Mouse (Mus musculus): ENCODE data around the gene Rab15. TPM values are rescaled to one million over a fixed set of nuclear protein-coding genes. Genes with fewer than 3 reads are reported as not detected.
"Not testable (repeated sequence)": the region's sequence is repeated elsewhere in the genome, so short reads cannot be mapped to it uniquely, and the experiment has no call there.

Gene Rab15
- polyA plus RNA-seq, 1 experiment from 2014 or later: 37.8 TPM

DNA sequence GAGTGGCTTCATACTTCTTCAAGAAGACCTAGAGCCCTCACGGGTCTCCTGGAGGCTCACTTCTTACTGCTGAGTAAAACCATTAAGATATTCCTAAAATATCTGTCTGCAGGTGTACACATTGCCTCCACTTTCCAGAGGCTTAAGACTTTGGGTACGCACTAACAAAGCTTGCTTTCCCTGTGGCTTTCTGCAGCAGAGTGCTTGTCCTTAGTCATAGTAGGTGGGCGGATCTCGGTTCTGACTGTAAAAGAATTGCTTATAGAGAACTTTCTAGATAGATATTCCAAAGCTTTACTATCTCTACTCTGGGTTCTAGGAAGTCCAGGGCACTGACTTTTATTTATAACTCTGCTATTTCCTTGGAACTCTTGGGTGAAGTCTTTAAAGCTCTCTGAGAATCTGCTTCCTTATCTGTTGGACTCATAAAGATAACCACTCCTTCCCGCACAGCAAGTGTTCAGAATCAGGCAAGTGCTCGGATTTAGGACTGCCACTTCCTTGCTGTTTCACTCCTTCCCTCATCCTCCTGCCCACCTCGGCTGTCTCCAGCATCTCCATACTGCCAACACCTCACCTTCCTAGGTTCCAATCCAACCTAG lies 25.7 kb downstream of the Rab15 start:
- 76% methylated on average over 7 of the region's 7 CpGs for WGBS
- H3K9ac ChIP-seq: no peak overlapping the region
- no peak overlapping the region for H3K4me3 ChIP-seq (replicated peaks)
- ATAC-seq (ENCODE audit: insufficient read depth, low FRiP score, low read depth): no peak
- H3K36me3 ChIP-seq: no peaks in the 10 kb centered on the region
- no peaks in the 10 kb centered on the region for H3K9me3 ChIP-seq
- no peak overlapping the region for H3K27ac ChIP-seq
- H3K27me3 ChIP-seq (replicated peaks): no peaks in the 10 kb centered on the region
- no peak overlapping the region for H3K4me2 ChIP-seq
- no peaks in the 10 kb centered on the region for H3K4me1 ChIP-seq

DNA sequence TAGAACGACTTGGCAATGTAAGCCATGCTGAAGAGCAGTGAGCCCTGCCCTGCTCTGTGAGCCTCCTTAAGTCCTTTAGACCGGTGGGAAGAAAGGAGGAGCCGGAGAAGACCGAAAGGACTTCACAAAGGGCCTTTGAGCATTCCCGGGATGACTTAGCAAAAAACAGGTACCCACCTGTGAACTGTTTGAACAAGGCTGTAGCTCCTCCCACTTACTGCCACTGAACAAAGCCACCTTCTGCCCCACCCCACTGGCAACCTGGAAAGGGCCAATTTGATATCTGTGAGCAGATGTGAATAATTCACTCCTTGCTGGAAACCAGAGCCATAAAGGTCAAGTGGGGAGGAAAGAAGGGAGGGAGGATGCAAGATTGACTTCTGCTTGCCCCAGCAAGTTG lies 27.4 kb downstream of the Rab15 start, which contains the start of gene Gpx2:
Gene Gpx2, minus strand, starts transcription at position 205 of the 400 bp plus-strand sequence.
- 69% methylated on average over 5 of the region's 5 CpGs for WGBS
- no peak within 1 kb of the TSS for H3K9ac ChIP-seq
- ATAC-seq (ENCODE audit: insufficient read depth, low FRiP score, low read depth): peak; percentile 56
- 0 out of 2 replicates have a peak, but pooled peaks cover 2% of the 10 kb centered on the region for H3K4me1 ChIP-seq
- H3K4me3 ChIP-seq (replicated peaks): peak within 1 kb of the TSS; percentile 24
- H3K4me2 ChIP-seq: peak within 1 kb of the TSS; percentile 38
- H3K27ac ChIP-seq: peak within 1 kb of the TSS; percentile 71
- H3K27me3 ChIP-seq (replicated peaks): no peaks in the 10 kb centered on the region
- H3K36me3 ChIP-seq: no peaks in the 10 kb centered on the region
- no peaks in the 10 kb centered on the region for H3K9me3 ChIP-seq

DNA sequence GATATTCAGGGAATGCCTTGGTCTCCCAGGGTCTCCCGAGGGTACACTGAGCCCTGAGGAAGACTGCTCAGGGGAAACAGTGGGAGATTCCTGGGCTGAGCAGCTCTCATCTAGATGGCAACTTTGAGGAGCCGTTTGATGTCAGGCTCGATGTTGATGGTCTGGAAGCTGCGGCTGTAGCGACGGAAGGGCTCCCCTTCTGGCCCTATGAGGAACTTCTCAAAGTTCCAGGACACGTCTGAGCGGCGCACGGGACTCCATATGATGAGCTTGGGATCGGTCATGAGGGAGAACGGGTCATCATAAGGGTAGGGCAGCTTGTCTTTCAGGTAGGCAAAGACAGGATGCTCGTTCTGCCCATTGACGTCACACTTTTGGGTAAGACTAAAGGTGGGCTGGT lies 30.2 kb downstream of the Rab15 start:
- H3K4me2 ChIP-seq; H3K36me3 ChIP-seq; H3K27me3 ChIP-seq (replicated peaks); H3K4me3 ChIP-seq (replicated peaks); H3K27ac ChIP-seq; ATAC-seq (ENCODE audit: insufficient read depth, low FRiP score, low read depth); H3K9me3 ChIP-seq; H3K9ac ChIP-seq; H3K4me1 ChIP-seq: not testable (repeated sequence)
- WGBS: 69% methylated on average over 14 of the region's 14 CpGs

DNA sequence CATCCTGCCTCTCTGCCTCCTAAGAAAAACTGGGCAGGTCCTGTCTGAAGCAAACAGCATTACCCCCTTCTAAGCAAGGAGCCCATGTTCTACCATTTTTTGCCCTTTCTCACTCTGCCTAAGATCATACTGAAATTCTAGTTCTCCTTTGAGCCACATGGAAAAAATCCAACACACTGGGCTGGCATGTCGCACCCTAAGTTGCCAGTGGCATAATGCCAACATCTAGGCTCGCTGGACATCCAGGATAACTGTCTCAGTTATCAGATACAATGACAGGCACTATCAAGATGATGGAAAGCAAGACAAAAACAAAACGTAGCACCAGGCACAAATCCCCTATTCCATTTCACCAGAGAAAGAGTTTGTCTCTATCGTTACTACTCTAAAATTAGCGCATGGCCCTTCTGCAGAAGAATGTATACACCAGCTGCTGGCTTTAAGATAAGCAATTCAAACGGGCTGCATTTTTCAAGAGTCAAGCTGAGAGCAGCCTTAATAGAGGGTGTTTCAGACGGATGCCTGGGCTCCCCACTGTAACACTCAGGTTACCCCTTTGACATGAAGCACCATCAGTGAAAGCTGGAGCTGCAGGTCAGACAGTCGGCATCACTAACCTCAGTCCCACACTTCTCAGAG lies 32.1 kb downstream of the Rab15 start:
- Histone ChIP-seq H3K27me3 (replicated peaks) (no peaks in the 10 kb centered on the region), H3K9ac (no peak overlapping the region), H3K4me2 (no peak overlapping the region), H3K27ac (no peak overlapping the region; the same call in 1 of the 2 replicates), H3K36me3 (no peaks in the 10 kb centered on the region), H3K4me3 (replicated peaks) (no peak overlapping the region), H3K4me1 (0 out of 2 replicates have a peak, but pooled peaks cover 4% of the 10 kb centered on the region), H3K9me3 (no peaks in the 10 kb centered on the region)
- no peak for ATAC-seq (ENCODE audit: insufficient read depth, low FRiP score, low read depth)
- WGBS: 18% methylated on average over 8 of the region's 8 CpGs

DNA sequence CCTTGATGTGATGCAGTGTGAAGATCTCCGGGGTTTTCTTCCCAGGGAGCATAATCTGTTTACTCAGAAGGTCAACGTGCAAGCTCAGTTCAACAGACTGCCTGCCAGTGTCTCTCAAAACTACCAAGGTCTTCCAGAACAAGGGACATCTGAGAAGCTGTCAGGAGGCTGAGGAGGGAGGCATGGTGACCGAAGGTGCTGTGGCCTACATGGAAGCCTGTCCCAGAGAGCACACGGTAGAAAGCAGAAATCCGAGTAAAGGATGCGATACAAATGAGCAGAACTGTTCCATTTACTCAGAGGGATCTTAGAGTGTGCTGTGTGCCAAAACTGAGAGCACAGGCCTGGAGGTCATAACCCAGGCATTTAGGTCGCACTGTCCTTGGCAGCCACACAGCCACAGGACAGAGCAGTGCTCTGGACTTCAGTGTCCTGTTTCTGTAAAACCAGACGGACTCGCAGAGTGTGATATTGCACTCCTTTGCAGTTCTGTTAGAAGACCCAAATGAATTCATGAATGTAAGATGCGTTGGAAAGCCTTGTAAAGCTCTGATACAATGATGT lies 38.6 kb downstream of the Rab15 start:
- Histone ChIP-seq H3K36me3 (no peaks in the 10 kb centered on the region), H3K4me1 (no peaks in the 10 kb centered on the region), H3K9ac (no peak overlapping the region), H3K27me3 (replicated peaks) (no peaks in the 10 kb centered on the region), H3K9me3 (no peaks in the 10 kb centered on the region), H3K4me3 (replicated peaks) (no peak overlapping the region), H3K27ac (no peak overlapping the region), H3K4me2 (no peak overlapping the region)
- ATAC-seq (ENCODE audit: insufficient read depth, low FRiP score, low read depth): no peak
- WGBS: 64% methylated on average over 10 of the region's 10 CpGs

DNA sequence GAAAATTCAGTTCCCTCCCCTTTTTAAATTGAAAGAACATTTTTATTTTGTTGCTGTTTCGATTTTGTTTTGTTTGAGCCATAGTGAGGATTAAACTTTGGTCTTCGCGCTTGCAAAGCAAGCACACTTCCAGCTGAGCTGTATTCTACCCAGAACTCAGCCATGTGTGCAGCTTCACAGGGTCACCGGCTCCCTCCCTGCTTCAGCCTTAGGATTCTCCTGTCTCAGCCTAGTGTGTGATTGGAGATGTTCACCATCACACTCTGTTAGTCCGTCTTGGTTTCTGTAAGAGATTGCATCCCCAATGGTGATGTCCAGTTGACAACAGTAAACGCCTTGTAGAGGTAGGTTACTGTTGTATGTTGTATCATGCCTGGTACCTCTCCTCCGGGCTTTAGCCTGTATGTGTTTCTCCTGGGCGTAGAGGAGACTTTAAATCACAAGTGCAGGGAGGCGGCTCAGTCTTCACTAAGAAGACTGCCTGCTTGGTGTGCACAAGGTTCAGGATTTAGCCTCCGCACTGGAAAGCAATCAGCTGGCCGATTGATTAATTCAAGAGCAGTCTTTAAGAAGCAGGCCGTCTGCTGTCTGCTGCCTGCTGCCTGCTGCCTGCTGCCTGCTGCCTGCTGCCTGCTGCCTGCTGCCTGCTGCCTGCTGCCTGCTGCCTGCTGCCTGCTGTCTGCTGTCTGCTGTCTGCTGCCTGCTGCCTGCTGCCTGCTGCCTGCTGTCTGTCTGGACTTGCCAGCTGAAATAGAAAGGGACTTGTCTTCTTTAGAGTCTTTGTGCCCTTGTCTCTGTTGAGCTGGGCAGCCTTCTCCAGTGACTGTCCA lies 41.9 kb downstream of the Rab15 start:
- no peak overlapping the region for H3K4me3 ChIP-seq (replicated peaks)
- H3K4me1 ChIP-seq: no peaks in the 10 kb centered on the region
- 76% methylated on average over 12 of the region's 12 CpGs for WGBS
- no peak for ATAC-seq (ENCODE audit: insufficient read depth, low FRiP score, low read depth)
- no peaks in the 10 kb centered on the region for H3K9me3 ChIP-seq
- no peak overlapping the region for H3K4me2 ChIP-seq
- H3K27me3 ChIP-seq (replicated peaks): no peaks in the 10 kb centered on the region
- no peak overlapping the region for H3K9ac ChIP-seq
- 0 out of 2 replicates have a peak, but pooled peaks cover 4% of the 10 kb centered on the region for H3K36me3 ChIP-seq
- no peak overlapping the region for H3K27ac ChIP-seq

DNA sequence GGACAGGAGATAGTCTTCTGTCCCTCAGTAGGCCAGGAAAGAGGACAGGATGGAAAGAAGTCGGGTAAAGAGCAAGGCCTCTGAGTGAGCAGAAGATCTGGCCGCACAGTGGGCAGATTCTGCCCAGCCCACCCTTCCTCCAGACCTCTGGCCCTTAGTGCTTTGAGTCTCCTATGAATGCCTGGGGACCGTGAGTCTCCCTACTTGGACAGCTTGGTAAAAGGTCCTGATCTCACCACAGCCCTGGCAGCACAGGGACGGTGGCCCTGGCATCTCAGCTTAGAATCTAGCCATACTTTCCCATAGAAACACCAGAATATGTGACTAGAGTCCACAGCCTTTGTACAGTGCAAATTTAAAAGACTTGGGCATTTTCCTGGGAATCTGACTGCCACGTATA lies 42.8 kb downstream of the Rab15 start:
- Histone ChIP-seq H3K9me3 (no peaks in the 10 kb centered on the region), H3K36me3 (0 out of 2 replicates have a peak, but pooled peaks cover 4% of the 10 kb centered on the region), H3K4me3 (replicated peaks) (no peak overlapping the region), H3K4me2 (no peak overlapping the region), H3K27ac (no peak overlapping the region), H3K4me1 (no peaks in the 10 kb centered on the region), H3K9ac (no peak overlapping the region), H3K27me3 (replicated peaks) (no peaks in the 10 kb centered on the region)
- ATAC-seq (ENCODE audit: insufficient read depth, low FRiP score, low read depth): no peak
- WGBS: 87% methylated on average over 5 of the region's 5 CpGs

DNA sequence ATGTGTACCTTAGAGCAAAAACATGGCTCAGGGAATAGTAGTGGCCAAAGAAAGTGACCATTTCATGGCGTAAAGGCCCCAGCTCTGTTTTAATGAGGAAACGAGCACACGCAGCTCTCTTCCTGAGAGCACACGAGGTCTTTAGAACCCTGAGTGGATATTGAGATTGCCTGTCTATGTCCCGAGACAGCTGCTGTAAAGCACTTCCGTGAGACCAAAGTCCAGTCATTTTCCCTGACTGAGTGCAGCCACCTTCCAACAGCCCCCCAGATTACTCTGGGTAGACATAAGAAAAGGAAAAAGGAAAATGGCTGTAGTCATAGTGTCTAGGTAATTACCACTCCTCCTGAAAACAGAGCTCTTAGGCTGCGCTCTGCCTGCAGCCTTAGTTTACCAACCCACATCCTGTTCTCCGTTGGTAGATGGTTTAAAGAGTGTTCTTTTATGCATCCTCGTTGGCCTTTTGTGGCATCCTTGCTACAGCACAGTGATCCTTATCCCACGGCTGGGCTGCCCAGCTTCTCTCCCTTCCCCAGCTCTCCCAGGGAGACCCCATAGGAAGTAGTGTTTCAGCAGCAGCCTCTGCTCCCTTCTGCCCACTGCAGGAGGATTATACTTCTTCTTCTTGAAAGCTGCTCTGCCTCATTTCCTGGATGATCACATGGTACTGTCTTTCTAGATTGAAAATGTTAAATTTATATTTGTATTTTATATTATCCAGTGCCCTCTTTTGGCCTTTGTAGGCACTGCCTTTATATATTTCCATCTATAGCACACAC lies 44.2 kb downstream of the Rab15 start:
- H3K27ac ChIP-seq: no peak overlapping the region
- ATAC-seq (ENCODE audit: insufficient read depth, low FRiP score, low read depth): no peak
- H3K36me3 ChIP-seq: 0 out of 2 replicates have a peak, but pooled peaks cover 4% of the 10 kb centered on the region
- no peaks in the 10 kb centered on the region for H3K4me1 ChIP-seq
- H3K9me3 ChIP-seq: no peaks in the 10 kb centered on the region
- 83% methylated on average over 10 of the region's 10 CpGs for WGBS
- H3K9ac ChIP-seq: no peak overlapping the region
- no peak overlapping the region for H3K4me2 ChIP-seq
- H3K4me3 ChIP-seq (replicated peaks): no peak overlapping the region
- H3K27me3 ChIP-seq (replicated peaks): no peaks in the 10 kb centered on the region

DNA sequence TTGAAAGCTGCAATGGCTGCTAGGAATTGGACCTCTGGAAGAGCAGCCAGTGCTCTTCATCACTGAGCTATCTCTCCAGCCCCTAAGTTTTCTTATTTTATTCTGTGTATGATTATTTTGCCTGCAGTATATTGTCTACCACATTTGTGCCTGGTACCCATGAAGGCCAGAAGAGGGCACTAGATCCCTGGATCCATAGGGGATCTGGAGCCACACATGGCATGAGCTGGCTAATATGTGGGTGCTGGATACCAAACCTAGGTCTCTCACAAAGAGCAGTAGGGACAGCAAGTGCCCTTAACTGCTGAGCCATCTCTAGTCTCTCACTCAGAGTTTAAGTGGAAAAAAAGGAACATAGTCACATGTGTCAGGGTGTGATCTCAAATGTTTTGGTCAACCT lies 44.9 kb downstream of the Rab15 start:
- H3K27ac ChIP-seq: no peak overlapping the region
- no peak for ATAC-seq (ENCODE audit: insufficient read depth, low FRiP score, low read depth)
- no peak overlapping the region for H3K9ac ChIP-seq
- H3K4me2 ChIP-seq: no peak overlapping the region
- H3K4me3 ChIP-seq (replicated peaks): no peak overlapping the region
- 0 out of 2 replicates have a peak, but pooled peaks cover 4% of the 10 kb centered on the region for H3K36me3 ChIP-seq
- no peaks in the 10 kb centered on the region for H3K27me3 ChIP-seq (replicated peaks)
- no peaks in the 10 kb centered on the region for H3K4me1 ChIP-seq
- H3K9me3 ChIP-seq: no peaks in the 10 kb centered on the region

DNA sequence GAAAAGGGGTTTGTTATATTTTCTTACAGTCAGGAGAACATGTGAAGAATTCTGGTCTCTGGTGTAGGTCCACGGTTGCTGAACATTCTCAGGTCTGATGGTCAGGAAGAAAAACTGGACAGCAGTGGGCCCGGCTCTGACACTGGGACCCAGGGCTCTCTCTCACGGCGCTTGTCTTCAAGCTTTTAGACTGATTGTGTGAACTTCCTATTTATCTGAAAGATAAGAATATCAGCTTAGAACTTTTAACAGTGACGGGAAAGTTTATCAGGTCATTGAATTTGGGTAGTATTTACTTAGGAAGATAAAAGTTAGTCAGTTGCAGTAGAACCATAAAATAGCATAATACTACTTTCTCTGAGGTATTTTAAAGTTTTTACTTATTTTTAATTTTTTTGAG lies 45.8 kb downstream of the Rab15 start:
- Histone ChIP-seq H3K4me3 (replicated peaks) (no peak overlapping the region), H3K4me2 (no peak overlapping the region), H3K4me1 (no peaks in the 10 kb centered on the region), H3K36me3 (0 out of 2 replicates have a peak, but pooled peaks cover 4% of the 10 kb centered on the region), H3K9me3 (no peaks in the 10 kb centered on the region), H3K27me3 (replicated peaks) (no peaks in the 10 kb centered on the region), H3K9ac (no peak overlapping the region), H3K27ac (no peak overlapping the region)
- WGBS: 63% methylated on average over 5 of the region's 5 CpGs
- no peak for ATAC-seq (ENCODE audit: insufficient read depth, low FRiP score, low read depth)

DNA sequence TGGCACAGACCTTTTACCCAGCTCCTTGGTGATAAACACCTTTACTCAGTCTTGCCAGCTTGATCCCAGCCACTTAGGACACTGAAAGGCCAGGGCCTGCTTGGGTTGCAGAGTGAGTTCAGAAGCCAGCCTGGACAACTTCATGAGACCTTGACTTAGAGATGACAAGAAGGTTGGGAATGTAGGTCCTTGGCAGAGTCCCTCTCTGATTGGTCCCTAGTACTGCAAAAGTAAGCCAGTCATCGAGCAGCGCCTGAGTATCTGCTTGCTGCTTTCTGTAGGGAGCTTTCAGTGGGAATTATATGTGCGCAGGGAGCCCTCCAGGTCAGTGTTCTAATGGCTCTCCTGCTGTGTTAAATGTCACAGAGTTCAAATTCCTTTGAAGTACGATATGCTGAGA lies 47.6 kb downstream of the Rab15 start:
- WGBS: 66% methylated on average over 4 of the region's 4 CpGs
- ATAC-seq (ENCODE audit: insufficient read depth, low FRiP score, low read depth): no peak

More for the DNA sequence above, 47.6 kb downstream of the Rab15 start:
- Histone ChIP-seq H3K9ac (no peak overlapping the region), H3K4me1 (no peaks in the 10 kb centered on the region), H3K4me2 (no peak overlapping the region), H3K36me3 (0 out of 2 replicates have a peak, but pooled peaks cover 4% of the 10 kb centered on the region), H3K9me3 (no peaks in the 10 kb centered on the region), H3K27ac (no peak overlapping the region), H3K27me3 (replicated peaks) (no peaks in the 10 kb centered on the region), H3K4me3 (replicated peaks) (no peak overlapping the region)

Data from stomach, embryonic 15.5 days (tissue).